Mouse (Mus musculus): ENCODE results near the gene Gm10271.

The Gm10271 gene

GRCm38 (mm10) chr10:116978841-116979240, 6.4 kb upstream of the Gm10271 start:
- DNase-seq (ENCODE audit: low spot score), result no peak

- DNase-seq (ENCODE audit: low spot score), result no peak
Measured at GRCm38 (mm10) chr10:116977858-116978257, 5.4 kb upstream of the Gm10271 start.

- no peak for DNase-seq (ENCODE audit: low spot score)
Measured at GRCm38 (mm10) chr10:116977455-116977854, 5.0 kb upstream of the Gm10271 start.

GRCm38 (mm10) chr10:116968741-116969140, 3.7 kb downstream of the Gm10271 start:
- no peak for DNase-seq (ENCODE audit: low spot score)

GRCm38 (mm10) chr10:116966065-116966464, 6.3 kb downstream of the Gm10271 start:
- DNase-seq (ENCODE audit: low spot score), result no peak

- DNase-seq (ENCODE audit: low spot score), result no peak
Measured at GRCm38 (mm10) chr10:116965297-116965696, 7.1 kb downstream of the Gm10271 start.

- DNase-seq (ENCODE audit: low spot score), result no peak
Measured at GRCm38 (mm10) chr10:116964571-116964970, 7.8 kb downstream of the Gm10271 start.

- DNase-seq (ENCODE audit: low spot score), result no peak
Measured at GRCm38 (mm10) chr10:116964084-116964483, 8.3 kb downstream of the Gm10271 start.

GRCm38 (mm10) chr10:116962803-116963202, 9.6 kb downstream of the Gm10271 start:
- no peak for DNase-seq (ENCODE audit: low spot score)

GRCm38 (mm10) chr10:116962152-116962551, 10.3 kb downstream of the Gm10271 start:
- no peak for DNase-seq (ENCODE audit: low spot score)

GRCm38 (mm10) chr10:116957867-116958551, 14.4 kb downstream of the Gm10271 start:
- no peak for DNase-seq (ENCODE audit: low spot score)

- DNase-seq (ENCODE audit: low spot score), result no peak
Measured at GRCm38 (mm10) chr10:116956483-116957158, 15.8 kb downstream of the Gm10271 start.

- DNase-seq (ENCODE audit: low spot score), result no peak
Measured at GRCm38 (mm10) chr10:116955191-116955590, 17.2 kb downstream of the Gm10271 start.

- no peak for DNase-seq (ENCODE audit: low spot score)
Measured at GRCm38 (mm10) chr10:116950886-116951285, 21.5 kb downstream of the Gm10271 start.

- DNase-seq (ENCODE audit: low spot score), result peak; percentile 98
Measured at GRCm38 (mm10) chr10:116950009-116950769, 22.2 kb downstream of the Gm10271 start, which contains the start of gene Rab3ip. Gene Rab3ip (minus strand): TSS chr10:116950769.

- DNase-seq (ENCODE audit: low spot score), result peak; percentile 69
Measured at GRCm38 (mm10) chr10:116949111-116950008, 23.0 kb downstream of the Gm10271 start.

GRCm38 (mm10) chr10:116948414-116948813, 24.0 kb downstream of the Gm10271 start:
- DNase-seq (ENCODE audit: low spot score), result no peak

GRCm38 (mm10) chr10:116944940-116945339, 27.5 kb downstream of the Gm10271 start:
- DNase-seq (ENCODE audit: low spot score), result no peak

GRCm38 (mm10) chr10:116944144-116944543, 28.3 kb downstream of the Gm10271 start:
- no peak for DNase-seq (ENCODE audit: low spot score)

GRCm38 (mm10) chr10:116943025-116943424, 29.4 kb downstream of the Gm10271 start:
- DNase-seq (ENCODE audit: low spot score), result peak; percentile 40

GRCm38 (mm10) chr10:116935028-116935427, 37.4 kb downstream of the Gm10271 start:
- no peak for DNase-seq (ENCODE audit: low spot score)

GRCm38 (mm10) chr10:116933794-116934193, 38.6 kb downstream of the Gm10271 start:
- no peak for DNase-seq (ENCODE audit: low spot score)

Data from MN1 (cell line).